Mouse (Mus musculus): Measurements from ENCODE around the gene Nlrp9c. TPM values are rescaled to one million over a fixed set of nuclear protein-coding genes. Genes with fewer than 3 reads are reported as not detected.
"Not testable (repeated sequence)": the region's sequence is repeated elsewhere in the genome, so short reads cannot be mapped to it uniquely, and the experiment has no call there.

Gene Nlrp9c
- not detected in 2 replicates for polyA plus RNA-seq (2014; fragmentation: Nextera tagmentation; extraction: Ambion mirVana)

- H3K9me3 ChIP-seq (ENCODE audit: control insufficient read depth, low read length); DNase-seq (ENCODE audit: low spot score); ATAC-seq (ENCODE audit: insufficient read depth, low FRiP score, low TSS enrichment); H3K27me3 ChIP-seq (ENCODE audit: control insufficient read depth, insufficient read depth, low read length); H3K4me3 ChIP-seq (ENCODE audit: low read depth, low read length); H3K4me1 ChIP-seq (ENCODE audit: control insufficient read depth, insufficient read depth, low read length); H3K27ac ChIP-seq (ENCODE audit: low read depth, low read length); H3K9ac ChIP-seq (ENCODE audit: low read length); H3K4me2 ChIP-seq (ENCODE audit: low read depth); H3K36me3 ChIP-seq (ENCODE audit: control insufficient read depth, insufficient read depth, low read length): not testable (repeated sequence)
- 79% methylated on average over 2 of the region's 2 CpGs for WGBS
These were observed at the start of gene Nlrp9c for GRCm38 (mm10) chr7:26403600-26403999. Gene Nlrp9c, minus strand, starts transcription at chr7:26403700.

GRCm38 (mm10) chr7:26434813-26435212, 31.3 kb upstream of the Nlrp9c start, which contains the start of gene Nlrp4a:
Gene Nlrp4a, plus strand, starts transcription at chr7:26435113.
- Histone ChIP-seq H3K9ac (ENCODE audit: low read length) (no peak within 1 kb of the TSS), H3K27me3 (ENCODE audit: control insufficient read depth, insufficient read depth, low read length) (no peaks in the 10 kb centered on the region), H3K4me2 (ENCODE audit: low read depth) (no peak within 1 kb of the TSS), H3K27ac (ENCODE audit: low read depth, low read length) (no peak within 1 kb of the TSS), H3K36me3 (ENCODE audit: control insufficient read depth, insufficient read depth, low read length) (no peaks in the 10 kb centered on the region), H3K9me3 (ENCODE audit: control insufficient read depth, low read length) (no peaks in the 10 kb centered on the region), H3K4me3 (ENCODE audit: low read depth, low read length) (no peak within 1 kb of the TSS), H3K4me1 (ENCODE audit: control insufficient read depth, insufficient read depth, low read length) (no peaks in the 10 kb centered on the region)
- WGBS = 89% methylated on average over 5 of the region's 5 CpGs
- DNase-seq (ENCODE audit: low spot score) = no peak
- no peak for ATAC-seq (ENCODE audit: insufficient read depth, low FRiP score, low TSS enrichment)

- 93% methylated on average over 6 of the region's 6 CpGs for WGBS
- not testable (repeated sequence) for H3K36me3 ChIP-seq (ENCODE audit: control insufficient read depth, insufficient read depth, low read length); H3K9me3 ChIP-seq (ENCODE audit: control insufficient read depth, low read length); H3K27me3 ChIP-seq (ENCODE audit: control insufficient read depth, insufficient read depth, low read length); DNase-seq (ENCODE audit: low spot score); H3K4me3 ChIP-seq (ENCODE audit: low read depth, low read length); H3K27ac ChIP-seq (ENCODE audit: low read depth, low read length); H3K9ac ChIP-seq (ENCODE audit: low read length); ATAC-seq (ENCODE audit: insufficient read depth, low FRiP score, low TSS enrichment); H3K4me2 ChIP-seq (ENCODE audit: low read depth); H3K4me1 ChIP-seq (ENCODE audit: control insufficient read depth, insufficient read depth, low read length)
These were observed 11.7 kb downstream of the Nlrp9c start for GRCm38 (mm10) chr7:26391811-26392210.

GRCm38 (mm10) chr7:26391137-26391536, 12.4 kb downstream of the Nlrp9c start:
- H3K27me3 ChIP-seq (ENCODE audit: control insufficient read depth, insufficient read depth, low read length); H3K4me3 ChIP-seq (ENCODE audit: low read depth, low read length); H3K4me1 ChIP-seq (ENCODE audit: control insufficient read depth, insufficient read depth, low read length); DNase-seq (ENCODE audit: low spot score); H3K9me3 ChIP-seq (ENCODE audit: control insufficient read depth, low read length); H3K27ac ChIP-seq (ENCODE audit: low read depth, low read length); ATAC-seq (ENCODE audit: insufficient read depth, low FRiP score, low TSS enrichment); H3K4me2 ChIP-seq (ENCODE audit: low read depth); H3K36me3 ChIP-seq (ENCODE audit: control insufficient read depth, insufficient read depth, low read length); H3K9ac ChIP-seq (ENCODE audit: low read length): not testable (repeated sequence)
- 80% methylated on average over 2 of the region's 2 CpGs for WGBS

- ATAC-seq (ENCODE audit: insufficient read depth, low FRiP score, low TSS enrichment) = not testable (repeated sequence)
These were observed 16.8 kb downstream of the Nlrp9c start for GRCm38 (mm10) chr7:26386691-26387090.

GRCm38 (mm10) chr7:26380807-26381206, 22.7 kb downstream of the Nlrp9c start:
- Histone ChIP-seq H3K9ac (ENCODE audit: low read length) (no peak overlapping the region), H3K4me2 (ENCODE audit: low read depth) (no peak overlapping the region), H3K36me3 (ENCODE audit: control insufficient read depth, insufficient read depth, low read length) (no peaks in the 10 kb centered on the region), H3K27ac (ENCODE audit: low read depth, low read length) (no peak overlapping the region), H3K4me3 (ENCODE audit: low read depth, low read length) (no peak overlapping the region), H3K27me3 (ENCODE audit: control insufficient read depth, insufficient read depth, low read length) (no peaks in the 10 kb centered on the region), H3K4me1 (ENCODE audit: control insufficient read depth, insufficient read depth, low read length) (no peaks in the 10 kb centered on the region), H3K9me3 (ENCODE audit: control insufficient read depth, low read length) (no peaks in the 10 kb centered on the region; the same call in 1 of the 2 replicates)
- no peak for DNase-seq (ENCODE audit: low spot score)
- no peak for ATAC-seq (ENCODE audit: insufficient read depth, low FRiP score, low TSS enrichment)
- WGBS = 88% methylated on average over 1 of the region's 1 CpGs

More at GRCm38 (mm10) chr7:26386691-26387090, 16.8 kb downstream of the Nlrp9c start:
- 79% methylated on average over 5 of the region's 5 CpGs for WGBS
- H3K27me3 ChIP-seq (ENCODE audit: control insufficient read depth, insufficient read depth, low read length); H3K4me2 ChIP-seq (ENCODE audit: low read depth); H3K9ac ChIP-seq (ENCODE audit: low read length); H3K27ac ChIP-seq (ENCODE audit: low read depth, low read length); H3K4me3 ChIP-seq (ENCODE audit: low read depth, low read length); DNase-seq (ENCODE audit: low spot score); H3K9me3 ChIP-seq (ENCODE audit: control insufficient read depth, low read length); H3K4me1 ChIP-seq (ENCODE audit: control insufficient read depth, insufficient read depth, low read length); H3K36me3 ChIP-seq (ENCODE audit: control insufficient read depth, insufficient read depth, low read length): not testable (repeated sequence)

GRCm38 (mm10) chr7:26373221-26373620, 30.3 kb downstream of the Nlrp9c start:
- not testable (repeated sequence) for H3K4me3 ChIP-seq (ENCODE audit: low read depth, low read length); H3K9me3 ChIP-seq (ENCODE audit: control insufficient read depth, low read length); H3K4me1 ChIP-seq (ENCODE audit: control insufficient read depth, insufficient read depth, low read length); DNase-seq (ENCODE audit: low spot score); H3K27ac ChIP-seq (ENCODE audit: low read depth, low read length); H3K9ac ChIP-seq (ENCODE audit: low read length); ATAC-seq (ENCODE audit: insufficient read depth, low FRiP score, low TSS enrichment); H3K36me3 ChIP-seq (ENCODE audit: control insufficient read depth, insufficient read depth, low read length); H3K4me2 ChIP-seq (ENCODE audit: low read depth); H3K27me3 ChIP-seq (ENCODE audit: control insufficient read depth, insufficient read depth, low read length)
- WGBS = 85% methylated on average over 5 of the region's 5 CpGs

GRCm38 (mm10) chr7:26356719-26357118, 46.8 kb downstream of the Nlrp9c start:
- 93% methylated on average over 5 of the region's 6 CpGs for WGBS
- DNase-seq (ENCODE audit: low spot score) = not testable (repeated sequence)

GRCm38 (mm10) chr7:26352258-26352657, 51.2 kb downstream of the Nlrp9c start:
- H3K27me3 ChIP-seq (ENCODE audit: control insufficient read depth, insufficient read depth, low read length); ATAC-seq (ENCODE audit: insufficient read depth, low FRiP score, low TSS enrichment); H3K9me3 ChIP-seq (ENCODE audit: control insufficient read depth, low read length); H3K4me3 ChIP-seq (ENCODE audit: low read depth, low read length); H3K36me3 ChIP-seq (ENCODE audit: control insufficient read depth, insufficient read depth, low read length); DNase-seq (ENCODE audit: low spot score); H3K4me2 ChIP-seq (ENCODE audit: low read depth); H3K4me1 ChIP-seq (ENCODE audit: control insufficient read depth, insufficient read depth, low read length); H3K27ac ChIP-seq (ENCODE audit: low read depth, low read length); H3K9ac ChIP-seq (ENCODE audit: low read length): not testable (repeated sequence)
- 83% methylated on average over 2 of the region's 3 CpGs for WGBS

More at GRCm38 (mm10) chr7:26356719-26357118, 46.8 kb downstream of the Nlrp9c start:
- not testable (repeated sequence) for H3K4me3 ChIP-seq (ENCODE audit: low read depth, low read length); H3K4me2 ChIP-seq (ENCODE audit: low read depth); H3K27ac ChIP-seq (ENCODE audit: low read depth, low read length); H3K9ac ChIP-seq (ENCODE audit: low read length); H3K4me1 ChIP-seq (ENCODE audit: control insufficient read depth, insufficient read depth, low read length); H3K9me3 ChIP-seq (ENCODE audit: control insufficient read depth, low read length); H3K27me3 ChIP-seq (ENCODE audit: control insufficient read depth, insufficient read depth, low read length); ATAC-seq (ENCODE audit: insufficient read depth, low FRiP score, low TSS enrichment); H3K36me3 ChIP-seq (ENCODE audit: control insufficient read depth, insufficient read depth, low read length)

All from neural tube, embryonic 11.5 days (tissue).